Mouse (Mus musculus): ENCODE data around the gene Iqca. TPM values are rescaled to one million over a fixed set of nuclear protein-coding genes. Genes with fewer than 3 reads are reported as not detected.

Iqca gene
- polyA plus RNA-seq, 1 experiment from 2014 or later: 0.62 TPM

- H3K36me3 ChIP-seq (ENCODE audit: poor library complexity, severe bottlenecking): no peaks in the 10 kb centered on the region
- 48% methylated on average over 7 of the region's 7 CpGs for WGBS
- no peak overlapping the region for H3K4me3 ChIP-seq
- H3K27me3 ChIP-seq: no peaks in the 10 kb centered on the region
- ATAC-seq: no peak
- H3K4me2 ChIP-seq: no peak overlapping the region
- H3K4me1 ChIP-seq: 0 out of 2 replicates have a peak, but pooled peaks cover 4% of the 10 kb centered on the region
- H3K9ac ChIP-seq: no peak overlapping the region
- H3K27ac ChIP-seq: no peak overlapping the region
- no peaks in the 10 kb centered on the region for H3K9me3 ChIP-seq (replicated peaks)
Observed at GRCm38 (mm10) chr1:90131982-90132381, 21.2 kb downstream of the Iqca start.

- 97% methylated on average over 12 of the region's 12 CpGs for WGBS
- ATAC-seq: no peak
Observed at GRCm38 (mm10) chr1:90124561-90124960, 28.6 kb downstream of the Iqca start.

GRCm38 (mm10) chr1:90120706-90121105, 32.5 kb downstream of the Iqca start:
- no peaks in the 10 kb centered on the region for H3K4me1 ChIP-seq
- no peaks in the 10 kb centered on the region for H3K27me3 ChIP-seq
- no peaks in the 10 kb centered on the region for H3K9me3 ChIP-seq (replicated peaks)
- H3K9ac ChIP-seq: no peak overlapping the region
- no peak overlapping the region for H3K27ac ChIP-seq
- H3K4me2 ChIP-seq: no peak overlapping the region
- no peak for ATAC-seq
- 78% methylated on average over 6 of the region's 6 CpGs for WGBS
- H3K4me3 ChIP-seq: no peak overlapping the region
- H3K36me3 ChIP-seq (ENCODE audit: poor library complexity, severe bottlenecking): no peaks in the 10 kb centered on the region

More at GRCm38 (mm10) chr1:90124561-90124960, 28.6 kb downstream of the Iqca start:
- Histone ChIP-seq H3K27me3 (no peaks in the 10 kb centered on the region), H3K4me3 (no peak overlapping the region), H3K9me3 (replicated peaks) (no peaks in the 10 kb centered on the region), H3K27ac (no peak overlapping the region), H3K4me1 (no peaks in the 10 kb centered on the region), H3K4me2 (no peak overlapping the region), H3K36me3 (ENCODE audit: poor library complexity, severe bottlenecking) (no peaks in the 10 kb centered on the region), H3K9ac (no peak overlapping the region)

- Histone ChIP-seq H3K27ac (no peak overlapping the region), H3K9ac (no peak overlapping the region), H3K4me2 (no peak overlapping the region), H3K27me3 (no peaks in the 10 kb centered on the region), H3K4me1 (no peaks in the 10 kb centered on the region), H3K36me3 (ENCODE audit: poor library complexity, severe bottlenecking) (no peaks in the 10 kb centered on the region), H3K4me3 (no peak overlapping the region), H3K9me3 (replicated peaks) (no peaks in the 10 kb centered on the region)
- 95% methylated on average over 12 of the region's 12 CpGs for WGBS
- ATAC-seq: no peak
Observed at GRCm38 (mm10) chr1:90119214-90119613, 34.0 kb downstream of the Iqca start.

GRCm38 (mm10) chr1:90117207-90117606, 36.0 kb downstream of the Iqca start:
- Histone ChIP-seq H3K36me3 (ENCODE audit: poor library complexity, severe bottlenecking) (no peaks in the 10 kb centered on the region), H3K27me3 (no peaks in the 10 kb centered on the region), H3K4me3 (no peak overlapping the region), H3K9me3 (replicated peaks) (no peaks in the 10 kb centered on the region), H3K9ac (no peak overlapping the region), H3K4me2 (no peak overlapping the region), H3K4me1 (no peaks in the 10 kb centered on the region; the same call in 1 of the 2 replicates), H3K27ac (no peak overlapping the region)
- no peak for ATAC-seq
- 90% methylated on average over 7 of the region's 7 CpGs for WGBS

- Histone ChIP-seq H3K4me3 (no peak overlapping the region), H3K9me3 (replicated peaks) (no peaks in the 10 kb centered on the region), H3K9ac (no peak overlapping the region), H3K4me2 (no peak overlapping the region), H3K27ac (0 out of 2 replicates have a peak overlapping the region, but pooled peaks have one; percentile 14), H3K36me3 (ENCODE audit: poor library complexity, severe bottlenecking) (no peaks in the 10 kb centered on the region), H3K4me1 (peaks cover 9% of the 10 kb centered on the region; the same call in 1 of the 2 replicates), H3K27me3 (no peaks in the 10 kb centered on the region)
- no peak for ATAC-seq
- WGBS: 84% methylated on average over 5 of the region's 5 CpGs
Observed at GRCm38 (mm10) chr1:90114586-90114985, 38.6 kb downstream of the Iqca start.

GRCm38 (mm10) chr1:90113655-90114244, 39.5 kb downstream of the Iqca start:
- Histone ChIP-seq H3K27ac (0 out of 2 replicates have a peak overlapping the region, but pooled peaks have one; percentile 14), H3K36me3 (ENCODE audit: poor library complexity, severe bottlenecking) (no peaks in the 10 kb centered on the region), H3K27me3 (no peaks in the 10 kb centered on the region), H3K4me2 (no peak overlapping the region), H3K9ac (no peak overlapping the region), H3K9me3 (replicated peaks) (no peaks in the 10 kb centered on the region), H3K4me3 (no peak overlapping the region), H3K4me1 (peaks cover 9% of the 10 kb centered on the region; the same call in 1 of the 2 replicates)
- peak; percentile 68 for ATAC-seq
- WGBS: 71% methylated on average over 6 of the region's 6 CpGs

- 92% methylated on average over 2 of the region's 2 CpGs for WGBS
- H3K4me1 ChIP-seq: peaks cover 9% of the 10 kb centered on the region; the same call in 1 of the 2 replicates
- no peaks in the 10 kb centered on the region for H3K36me3 ChIP-seq (ENCODE audit: poor library complexity, severe bottlenecking)
- H3K9me3 ChIP-seq (replicated peaks): no peaks in the 10 kb centered on the region
- H3K4me2 ChIP-seq: no peak overlapping the region
- H3K27ac ChIP-seq: no peak overlapping the region
- H3K27me3 ChIP-seq: no peaks in the 10 kb centered on the region
- no peak overlapping the region for H3K4me3 ChIP-seq
- H3K9ac ChIP-seq: no peak overlapping the region
- ATAC-seq: no peak
Observed at GRCm38 (mm10) chr1:90112669-90113068, 40.5 kb downstream of the Iqca start.

- Histone ChIP-seq H3K9ac (no peak overlapping the region), H3K4me2 (no peak overlapping the region), H3K27me3 (no peaks in the 10 kb centered on the region), H3K9me3 (replicated peaks) (no peaks in the 10 kb centered on the region), H3K4me1 (peaks cover 9% of the 10 kb centered on the region; the same call in 1 of the 2 replicates), H3K36me3 (ENCODE audit: poor library complexity, severe bottlenecking) (no peaks in the 10 kb centered on the region), H3K4me3 (no peak overlapping the region), H3K27ac (no peak overlapping the region)
- WGBS: 58% methylated on average over 2 of the region's 2 CpGs
- no peak for ATAC-seq
Observed at GRCm38 (mm10) chr1:90111198-90111839, 41.9 kb downstream of the Iqca start.

GRCm38 (mm10) chr1:90103896-90104487, 49.2 kb downstream of the Iqca start:
- no peaks in the 10 kb centered on the region for H3K4me1 ChIP-seq
- H3K9me3 ChIP-seq (replicated peaks): no peaks in the 10 kb centered on the region
- no peaks in the 10 kb centered on the region for H3K27me3 ChIP-seq
- H3K4me2 ChIP-seq: no peak overlapping the region
- no peak overlapping the region for H3K9ac ChIP-seq
- H3K4me3 ChIP-seq: no peak overlapping the region
- H3K36me3 ChIP-seq (ENCODE audit: poor library complexity, severe bottlenecking): no peaks in the 10 kb centered on the region
- H3K27ac ChIP-seq: no peak overlapping the region
- 79% methylated on average over 8 of the region's 8 CpGs for WGBS
- ATAC-seq: no peak

GRCm38 (mm10) chr1:90100360-90101232, 52.6 kb downstream of the Iqca start:
- ATAC-seq: no peak
- H3K4me3 ChIP-seq: no peak overlapping the region
- WGBS: 72% methylated on average over 10 of the region's 10 CpGs

More at GRCm38 (mm10) chr1:90100360-90101232, 52.6 kb downstream of the Iqca start:
- H3K27ac ChIP-seq: no peak overlapping the region
- no peak overlapping the region for H3K9ac ChIP-seq
- H3K4me1 ChIP-seq: no peaks in the 10 kb centered on the region
- no peaks in the 10 kb centered on the region for H3K36me3 ChIP-seq (ENCODE audit: poor library complexity, severe bottlenecking)
- H3K4me2 ChIP-seq: no peak overlapping the region
- no peaks in the 10 kb centered on the region for H3K27me3 ChIP-seq
- H3K9me3 ChIP-seq (replicated peaks): no peaks in the 10 kb centered on the region
